Mouse (Mus musculus) embryonic facial prominence, embryonic 10.5 days (tissue): Measurements from ENCODE around the gene Kars. TPM values are rescaled to one million over a fixed set of nuclear protein-coding genes. Genes with fewer than 3 reads are reported as not detected.

Experiments used
- DNase-seq: peaks from one replicate; pipeline ENCODE4 v3.0.0-alpha.2; 2017; ENCODE audit warnings: low spot score
- H3K27ac ChIP-seq: fragments of 300-500 bp; sonication (generic); replicated peaks from 2 replicates; pipeline ENCODE4 v1.5.1; 2016; ENCODE audit warnings: mild to moderate bottlenecking
- H3K27me3 ChIP-seq: fragments of 300-500 bp; sonication (generic); replicated peaks from 2 replicates; pipeline ENCODE4 v1.6.1; 2016; ENCODE audit warnings: low read depth, mild to moderate bottlenecking; ENCODE audit not compliant: poor library complexity, severe bottlenecking
- H3K36me3 ChIP-seq: fragments of 300-500 bp; sonication (generic); replicated peaks from 2 replicates; pipeline ENCODE4 v1.6.1; 2016; ENCODE audit warnings: mild to moderate bottlenecking, moderate library complexity
- H3K4me1 ChIP-seq: fragments of 300-500 bp; sonication (generic); 2 replicates; pipeline ENCODE4 v1.6.1; 2016
- H3K4me3 ChIP-seq: fragments of 300-500 bp; sonication (generic); 2 replicates; pipeline ENCODE4 v1.5.1; 2016; ENCODE audit warnings: mild to moderate bottlenecking, moderate library complexity
- H3K9me3 ChIP-seq: fragments of 300-500 bp; sonication (generic); 2 replicates; pipeline ENCODE4 v1.6.1; 2016; ENCODE audit warnings: mild to moderate bottlenecking
- WGBS: fragments of 180-500 bp; shearing (Covaris S2); methylation state at CpG from one replicate; pipeline ENCODE4 v1.1.7; 2016; 5-methylcytosine and 5-hydroxymethylcytosine counted together
- polyA plus RNA-seq: library from polyadenylated mRNA; unstranded; fragments of >200 nt; fragmentation: Nextera tagmentation; extraction: Ambion mirVana; gene quantifications from 2 replicates; pipeline ENCODE4 v1.2.1, GENCODE M21; 2016

Kars gene
- polyA plus RNA-seq, 1 experiment from 2014 or later, result 274 TPM

DNA sequence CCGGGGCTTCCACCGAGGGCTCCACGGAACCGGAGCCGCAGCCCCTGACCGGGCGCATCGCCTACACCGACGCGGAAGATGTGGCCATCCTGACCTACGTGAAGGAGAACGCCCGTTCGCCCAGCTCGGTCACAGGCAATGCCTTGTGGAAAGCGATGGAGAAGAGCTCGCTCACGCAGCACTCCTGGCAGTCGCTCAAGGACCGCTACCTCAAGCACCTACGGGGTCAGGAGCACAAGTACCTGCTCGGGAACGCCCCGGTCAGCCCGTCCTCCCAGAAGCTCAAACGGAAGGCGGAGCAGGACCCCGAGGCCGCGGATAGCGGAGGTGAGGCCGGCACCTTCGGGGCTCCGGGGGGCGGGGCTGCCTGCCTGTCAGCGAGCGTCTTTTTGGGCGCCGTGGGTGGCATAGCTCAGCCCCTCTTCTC, 706 bp upstream of the Kars start:
- DNase-seq, result peak; percentile 54
- Histone ChIP-seq H3K36me3 (peaks cover 42% of the 10 kb centered on the region), H3K9me3 (no peaks in the 10 kb centered on the region), H3K4me1 (peaks cover 25% of the 10 kb centered on the region), H3K27ac (peak overlapping the region; percentile 87), H3K4me3 (peak overlapping the region; percentile 94), H3K27me3 (no peaks in the 10 kb centered on the region)
- under 1% methylated on average over 40 of the region's 40 CpGs for WGBS

DNA sequence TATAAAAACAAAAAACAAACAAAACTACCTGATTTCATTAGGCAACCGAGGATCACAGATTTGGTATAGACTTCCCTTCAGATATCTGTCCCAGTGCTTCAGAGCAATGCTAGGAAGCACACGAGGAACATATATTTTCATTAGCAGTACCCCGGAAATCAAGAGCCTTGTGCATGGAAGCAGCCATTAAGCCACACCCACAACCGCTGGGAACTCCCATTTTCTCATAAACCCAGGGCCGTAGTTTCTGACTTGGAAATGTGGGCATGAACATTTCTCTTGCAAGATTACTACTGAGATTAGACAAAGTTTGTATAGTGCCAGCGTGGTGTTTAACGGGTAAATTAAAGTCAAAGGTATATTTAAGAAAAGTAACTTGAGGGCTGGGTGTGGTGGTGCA, 1.6 kb downstream of the Kars start:
- peak overlapping the region; percentile 94 for H3K4me3 ChIP-seq
- H3K27ac ChIP-seq, result no peak overlapping the region
- WGBS, result 94% methylated on average over 7 of the region's 7 CpGs
- H3K36me3 ChIP-seq, result peaks cover 46% of the 10 kb centered on the region
- H3K4me1 ChIP-seq, result peaks cover 25% of the 10 kb centered on the region
- DNase-seq, result no peak
- H3K27me3 ChIP-seq, result no peaks in the 10 kb centered on the region
- H3K9me3 ChIP-seq, result no peaks in the 10 kb centered on the region

DNA sequence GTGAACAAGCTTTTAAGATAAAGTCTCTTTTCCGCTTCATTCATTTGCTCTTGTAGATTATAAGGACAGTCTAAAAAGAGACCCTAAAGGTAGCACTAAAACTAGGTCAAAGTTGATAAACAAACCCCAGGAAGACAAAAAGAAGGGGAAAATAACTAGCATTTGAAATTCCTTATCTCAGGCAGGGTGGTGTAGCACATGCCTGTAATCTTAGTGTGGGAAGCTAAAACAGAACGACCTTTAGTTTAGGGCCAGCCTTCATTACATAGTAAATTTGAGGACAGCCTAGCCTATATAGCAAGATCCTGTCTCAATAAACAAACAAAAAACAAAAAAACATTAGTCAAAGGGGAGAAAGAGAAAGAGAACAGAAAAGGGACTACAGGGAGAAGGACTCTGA, 3.5 kb downstream of the Kars start:
- WGBS, result 98% methylated on average over 2 of the region's 2 CpGs
- no peaks in the 10 kb centered on the region for H3K27me3 ChIP-seq
- no peak for DNase-seq
- H3K9me3 ChIP-seq, result no peaks in the 10 kb centered on the region
- no peak overlapping the region for H3K27ac ChIP-seq
- peaks cover 18% of the 10 kb centered on the region for H3K4me1 ChIP-seq
- H3K4me3 ChIP-seq, result no peak overlapping the region
- peaks cover 65% of the 10 kb centered on the region for H3K36me3 ChIP-seq

DNA sequence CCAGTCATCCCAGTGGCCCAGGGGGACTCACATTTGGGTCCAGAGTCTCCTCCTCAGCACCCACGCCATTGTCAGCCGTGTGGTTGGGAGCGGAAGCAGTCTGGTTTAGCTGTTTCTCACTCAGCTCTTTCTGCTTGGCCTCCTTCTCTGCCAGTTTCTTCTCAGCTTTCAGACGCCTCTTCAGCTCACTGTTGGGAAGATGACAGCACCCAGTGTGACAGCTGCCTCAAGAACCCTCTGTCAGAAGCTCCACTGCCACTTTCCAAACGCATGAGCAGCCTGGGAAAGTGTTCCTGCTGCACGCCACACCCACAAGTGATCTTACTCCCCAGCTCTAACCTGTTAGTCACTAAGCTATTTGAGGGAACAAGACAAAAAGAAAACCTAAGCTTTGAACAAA, 5.5 kb downstream of the Kars start:
- DNase-seq, result no peak
- H3K4me1 ChIP-seq, result peaks cover 11% of the 10 kb centered on the region
- H3K4me3 ChIP-seq, result no peak overlapping the region
- H3K36me3 ChIP-seq, result peaks cover 86% of the 10 kb centered on the region
- no peaks in the 10 kb centered on the region for H3K9me3 ChIP-seq
- H3K27me3 ChIP-seq, result no peaks in the 10 kb centered on the region
- H3K27ac ChIP-seq, result no peak overlapping the region
- WGBS, result 92% methylated on average over 6 of the region's 6 CpGs

DNA sequence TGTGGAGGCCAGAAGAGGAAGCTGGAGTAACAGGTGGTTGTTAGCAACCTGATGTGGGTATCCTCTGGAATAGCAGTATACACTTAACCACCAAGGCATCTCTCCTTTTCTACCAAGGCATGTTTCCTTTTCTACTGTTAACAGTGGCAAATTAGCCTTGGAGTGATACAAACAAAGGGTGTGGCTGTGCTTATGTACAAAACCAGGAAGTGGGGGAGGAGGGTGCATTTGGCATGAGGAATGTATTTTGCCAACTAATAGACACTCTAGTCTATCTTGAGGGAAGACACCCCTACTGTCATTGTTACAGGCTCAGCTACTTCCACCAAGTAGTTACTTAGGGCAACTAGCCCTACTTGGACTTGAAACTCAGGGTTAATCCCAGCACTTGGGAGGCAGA, 6.4 kb downstream of the Kars start:
- peaks cover 94% of the 10 kb centered on the region for H3K36me3 ChIP-seq
- no peaks in the 10 kb centered on the region for H3K9me3 ChIP-seq
- H3K4me1 ChIP-seq, result peaks cover 3% of the 10 kb centered on the region
- DNase-seq, result no peak
- no peak overlapping the region for H3K27ac ChIP-seq
- H3K27me3 ChIP-seq, result no peaks in the 10 kb centered on the region
- no peak overlapping the region for H3K4me3 ChIP-seq

DNA sequence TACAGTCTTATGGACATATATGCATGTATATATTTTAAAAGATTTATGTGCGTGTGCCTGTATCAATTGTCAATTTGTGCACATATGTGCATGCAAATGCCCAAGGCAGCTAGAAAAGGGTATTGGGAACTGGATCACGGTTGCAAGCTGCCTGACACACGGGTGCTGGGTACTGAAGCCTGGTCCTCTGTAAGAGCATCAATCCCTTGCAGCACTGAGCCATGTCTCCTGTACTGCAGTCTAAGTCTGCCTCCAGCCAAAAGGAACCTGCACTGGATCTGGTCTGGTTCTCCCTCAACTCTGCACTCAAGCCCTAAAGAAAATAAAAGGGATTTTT, 18.5 kb downstream of the Kars start:
- WGBS, result 76% methylated on average over 3 of the region's 3 CpGs

DNA sequence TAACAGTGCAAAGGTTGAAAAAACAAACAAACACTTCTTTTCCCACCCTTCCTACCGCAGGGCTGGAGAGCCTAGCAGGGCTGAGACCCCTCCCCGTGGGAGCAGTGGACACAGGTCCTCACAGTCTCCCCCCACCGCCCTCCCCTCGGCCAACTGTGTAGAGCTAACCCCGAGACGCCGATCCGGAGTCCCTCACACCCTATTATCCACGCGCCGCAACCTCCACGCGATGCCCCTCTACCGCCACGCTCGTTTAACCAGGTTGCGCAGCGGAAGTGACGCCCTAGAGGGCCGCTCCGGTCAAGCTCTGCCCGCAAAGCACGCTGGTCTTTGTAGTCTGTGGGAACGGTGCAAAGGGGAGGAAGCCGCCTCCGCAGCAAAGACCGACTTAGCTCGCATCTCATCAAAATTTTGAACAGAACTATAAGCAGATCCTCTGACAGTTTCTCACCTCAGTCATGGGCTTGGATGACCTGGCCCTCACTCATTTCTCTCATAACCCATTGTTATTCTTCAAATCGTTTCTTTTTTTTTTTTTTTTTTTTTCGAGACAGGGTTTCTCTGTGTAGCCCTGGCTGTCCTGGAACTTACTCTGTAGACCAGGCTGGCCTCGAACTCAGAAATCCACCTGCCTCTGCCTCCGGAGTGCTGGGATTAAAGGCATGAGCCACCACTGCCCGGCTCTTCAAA, 19.0 kb downstream of the Kars start, which contains the start of gene Adat1:
Gene Adat1 (minus strand): TSS at position 290 of the 690 bp plus-strand sequence.
- no peaks in the 10 kb centered on the region for H3K27me3 ChIP-seq
- H3K9me3 ChIP-seq, result no peaks in the 10 kb centered on the region
- WGBS, result 6% methylated on average over 33 of the region's 33 CpGs
- H3K4me3 ChIP-seq, result peak within 1 kb of the TSS; percentile 88
- H3K27ac ChIP-seq, result peak within 1 kb of the TSS; percentile 88
- DNase-seq, result peak; percentile 90
- peaks cover 10% of the 10 kb centered on the region for H3K4me1 ChIP-seq
- H3K36me3 ChIP-seq, result peaks cover 73% of the 10 kb centered on the region

More for the DNA sequence above, 18.5 kb downstream of the Kars start:
- Histone ChIP-seq H3K27me3 (no peaks in the 10 kb centered on the region), H3K36me3 (peaks cover 73% of the 10 kb centered on the region), H3K4me3 (peak overlapping the region; percentile 88), H3K9me3 (no peaks in the 10 kb centered on the region), H3K27ac (no peak overlapping the region), H3K4me1 (peaks cover 10% of the 10 kb centered on the region)
- DNase-seq, result no peak

DNA sequence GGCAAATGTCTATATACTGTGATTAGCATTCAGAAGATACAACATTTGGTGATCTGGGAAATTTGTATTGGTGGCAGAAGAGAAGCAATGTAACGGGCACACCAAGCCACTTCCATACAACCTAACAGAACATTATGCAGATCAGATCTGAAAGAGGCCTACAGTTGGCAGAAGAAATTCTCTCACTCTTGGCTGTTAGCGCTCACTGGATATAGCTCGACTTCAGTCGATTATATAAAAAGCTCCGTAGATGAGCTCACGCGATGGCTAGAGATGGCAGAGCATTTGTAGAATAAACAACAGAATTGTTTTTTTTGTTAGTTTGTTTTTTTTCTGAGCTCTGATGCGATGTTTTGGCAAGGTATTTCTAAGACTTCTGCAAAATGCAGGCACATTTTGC, 19.8 kb downstream of the Kars start:
- H3K4me3 ChIP-seq, result peak overlapping the region; percentile 88
- no peaks in the 10 kb centered on the region for H3K27me3 ChIP-seq
- DNase-seq, result no peak
- WGBS, result 71% methylated on average over 8 of the region's 8 CpGs
- peaks cover 70% of the 10 kb centered on the region for H3K36me3 ChIP-seq
- H3K9me3 ChIP-seq, result no peaks in the 10 kb centered on the region
- H3K4me1 ChIP-seq, result peaks cover 10% of the 10 kb centered on the region
- peak overlapping the region; percentile 88; the same call in 1 of the 2 replicates for H3K27ac ChIP-seq

DNA sequence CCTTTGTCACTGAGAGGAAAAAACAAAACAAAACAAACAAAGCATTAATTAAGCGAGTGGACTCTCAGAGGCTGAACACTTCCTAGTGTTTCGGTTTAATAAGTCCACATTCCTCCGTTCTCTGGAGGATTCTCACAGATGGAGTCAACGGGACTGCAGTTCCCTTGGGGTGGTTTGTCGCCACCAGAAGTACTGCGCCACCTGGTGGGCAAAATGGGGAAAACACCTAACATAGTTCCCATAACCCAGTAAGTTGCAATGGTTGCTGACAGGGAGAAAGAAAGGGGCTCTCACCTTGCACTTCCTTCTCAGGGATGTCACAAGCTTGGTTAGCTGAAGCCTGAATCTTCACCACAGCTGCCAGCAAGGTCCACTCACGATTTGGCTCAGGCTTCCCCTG, 21.2 kb downstream of the Kars start:
- Histone ChIP-seq H3K9me3 (no peaks in the 10 kb centered on the region), H3K4me1 (peaks cover 10% of the 10 kb centered on the region), H3K27ac (no peak overlapping the region), H3K27me3 (no peaks in the 10 kb centered on the region), H3K36me3 (peaks cover 70% of the 10 kb centered on the region), H3K4me3 (no peak overlapping the region)
- DNase-seq, result peak; percentile 84
- WGBS, result 22% methylated on average over 7 of the region's 7 CpGs

DNA sequence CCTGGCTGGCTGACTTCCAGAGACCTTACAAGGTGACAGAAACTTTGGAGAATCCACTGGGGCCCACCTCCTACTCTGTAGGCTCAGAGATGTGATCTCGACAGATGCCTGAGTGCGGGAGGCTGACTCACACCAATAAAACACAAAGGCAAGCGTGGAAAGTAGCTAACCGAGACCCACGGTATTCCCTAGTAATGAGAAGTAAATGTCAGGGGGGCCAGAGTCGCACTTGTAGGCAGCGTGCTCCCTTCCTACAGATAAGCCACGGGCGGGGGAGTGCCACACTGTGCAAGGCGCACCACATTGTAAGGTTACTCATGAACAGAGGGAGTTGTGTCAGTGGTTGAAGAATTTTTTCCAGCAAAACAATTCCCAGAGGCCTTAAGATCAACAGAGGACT, 26.6 kb downstream of the Kars start:
- H3K4me3 ChIP-seq, result no peak overlapping the region
- H3K27ac ChIP-seq, result no peak overlapping the region
- DNase-seq, result no peak
- H3K4me1 ChIP-seq, result no peaks in the 10 kb centered on the region
- 89% methylated on average over 10 of the region's 10 CpGs for WGBS
- H3K9me3 ChIP-seq, result no peaks in the 10 kb centered on the region
- peaks cover 84% of the 10 kb centered on the region for H3K36me3 ChIP-seq
- no peaks in the 10 kb centered on the region for H3K27me3 ChIP-seq

DNA sequence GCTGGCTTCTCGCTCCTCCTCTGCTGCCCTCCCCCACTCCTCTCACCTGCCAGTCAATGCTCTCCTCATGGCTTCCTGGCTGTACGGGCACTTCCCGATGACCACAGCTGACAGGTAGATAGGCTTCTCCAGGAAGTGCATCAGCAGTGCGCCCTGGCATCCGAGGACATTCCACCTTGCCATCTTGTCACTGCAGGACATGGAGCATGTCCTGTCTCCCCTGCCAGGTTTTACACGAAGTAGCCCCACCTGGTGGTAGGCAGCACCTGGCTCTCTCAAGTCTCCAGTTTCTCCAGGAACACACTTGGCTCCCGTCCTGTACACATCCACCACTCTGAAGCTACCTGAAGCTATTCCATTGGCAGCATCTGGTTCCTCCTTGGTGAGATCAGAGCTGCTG, 29.0 kb downstream of the Kars start:
- Histone ChIP-seq H3K9me3 (no peaks in the 10 kb centered on the region), H3K27me3 (no peaks in the 10 kb centered on the region), H3K4me1 (no peaks in the 10 kb centered on the region), H3K4me3 (no peak overlapping the region), H3K36me3 (peaks cover 82% of the 10 kb centered on the region), H3K27ac (no peak overlapping the region)
- no peak for DNase-seq
- 76% methylated on average over 7 of the region's 7 CpGs for WGBS

DNA sequence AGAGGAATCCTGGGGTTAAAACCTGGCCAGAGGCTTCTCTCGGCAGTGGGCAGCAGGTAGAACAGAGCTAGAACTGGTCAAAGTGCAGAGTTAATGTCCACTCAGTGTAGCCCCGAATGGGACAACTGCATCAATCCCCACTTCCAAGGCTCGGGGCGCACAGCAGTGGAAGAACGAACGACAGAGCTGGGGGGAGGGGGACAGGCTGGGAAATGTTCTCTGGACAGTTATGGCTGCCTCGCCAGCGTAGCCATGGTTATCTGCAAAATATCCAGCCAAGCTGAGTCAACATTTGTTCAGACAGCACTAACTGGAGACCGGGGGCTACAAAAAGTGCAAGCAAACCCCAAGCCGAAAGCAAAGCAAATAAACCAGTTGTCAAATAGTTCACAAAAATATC, 33.0 kb downstream of the Kars start:
- Histone ChIP-seq H3K4me3 (no peak overlapping the region), H3K27ac (no peak overlapping the region), H3K27me3 (no peaks in the 10 kb centered on the region), H3K4me1 (no peaks in the 10 kb centered on the region), H3K36me3 (peaks cover 85% of the 10 kb centered on the region), H3K9me3 (peaks cover 12% of the 10 kb centered on the region)
- 85% methylated on average over 10 of the region's 10 CpGs for WGBS
- DNase-seq, result no peak

DNA sequence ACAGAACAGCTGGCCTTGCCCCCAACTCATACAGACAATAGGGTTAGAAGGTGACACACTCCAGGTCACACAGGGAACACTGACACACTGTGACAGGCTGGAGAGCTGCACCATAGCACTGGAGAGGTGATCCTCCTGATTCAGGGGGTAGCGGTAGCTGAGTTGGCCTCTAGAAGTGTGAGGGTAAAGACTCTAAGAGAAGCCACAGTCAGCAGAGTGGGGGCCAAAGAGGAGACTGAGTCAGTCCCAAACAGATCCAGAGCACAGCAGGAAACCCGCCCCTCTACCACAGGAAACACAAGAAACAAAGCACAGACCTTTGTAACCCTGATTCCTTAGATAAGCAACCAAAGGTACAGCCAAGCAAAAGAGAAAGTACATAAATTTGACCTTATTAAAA, 34.8 kb downstream of the Kars start:
- Histone ChIP-seq H3K27ac (no peak overlapping the region), H3K36me3 (peaks cover 86% of the 10 kb centered on the region), H3K9me3 (peaks cover 12% of the 10 kb centered on the region), H3K4me3 (no peak overlapping the region), H3K27me3 (no peaks in the 10 kb centered on the region), H3K4me1 (no peaks in the 10 kb centered on the region)
- no peak for DNase-seq
- WGBS, result 86% methylated on average over 2 of the region's 2 CpGs
